ENCODE assay signal across 19 mouse cellular contexts in genomic region chrX:104017196-104017595, GRCm38 (mm10). TPM values are rescaled to one million over a fixed set of nuclear protein-coding genes. Genes with fewer than 3 reads are reported as not detected.
A peak's percentile ranks its signal among the peaks of the same experiment; 100 is the strongest.
DNase-seq lines count a peak whose midpoint lies in the region; ATAC-seq and TF ChIP-seq lines count a peak whose summit lies in the region.
"Had no signal": no experiment of that assay in that cellular context is flagged by ENCODE, and none has a peak within 500 bp of the region (broad histone marks: within the 10 kb centered on the region; RNA-seq: fewer than 3 reads in every experiment).

No protein-coding gene starts in this region.

- no peak for TF ChIP-seq CTCF in kidney, postnatal 0 days (IDR thresholded peaks at IDR 0.05; ENCODE audit: low read depth)

- H3K27me3 ChIP-seq in kidney, postnatal 0 days (ENCODE audit: insufficient read depth, low read length), result no peaks in the 10 kb centered on the region
- peaks cover 4% of the 10 kb centered on the region; the same call in 1 of the 2 replicates for H3K27me3 ChIP-seq in kidney, embryonic 16.5 days (ENCODE audit: insufficient read depth, low read length)
- peaks cover 64% of the 10 kb centered on the region for H3K27me3 ChIP-seq in hindbrain, embryonic 10.5 days (ENCODE audit: insufficient read depth, poor library complexity, severe bottlenecking)

- H3K9ac ChIP-seq in kidney, postnatal 0 days (ENCODE audit: low read depth, low read length), result no peak overlapping the region
- H3K9ac ChIP-seq in kidney, embryonic 16.5 days (replicated peaks; ENCODE audit: low read length), result no peak overlapping the region
- H3K9ac ChIP-seq: heart, embryonic 12.5 days; hindbrain, embryonic 15.5 days; liver, embryonic 12.5 days; midbrain, embryonic 15.5 days had no signal

- no peaks in the 10 kb centered on the region for H3K4me1 ChIP-seq in kidney, postnatal 0 days (replicated peaks; ENCODE audit: insufficient read depth, low read length)
- no peaks in the 10 kb centered on the region for H3K4me1 ChIP-seq in kidney, embryonic 16.5 days (ENCODE audit: insufficient read depth, low read length)
- H3K4me1 ChIP-seq in hindbrain, embryonic 10.5 days (replicated peaks), result no peaks in the 10 kb centered on the region
- H3K4me1 ChIP-seq: heart, embryonic 12.5 days; hindbrain, embryonic 15.5 days; limb, embryonic 10.5 days; liver, embryonic 12.5 days; midbrain, embryonic 15.5 days had no signal

- ATAC-seq in kidney, postnatal 0 days (replicated peaks; ENCODE audit: low FRiP score, low read depth), result no peak
- no peak for ATAC-seq in kidney, embryonic 16.5 days (ENCODE audit: low FRiP score, low TSS enrichment)
- ATAC-seq: intestine, embryonic 16.5 days; liver, embryonic 12.5 days; midbrain, embryonic 15.5 days had no signal

- no peak overlapping the region for H3K4me3 ChIP-seq in kidney, postnatal 0 days (replicated peaks; ENCODE audit: low read depth, low read length)
- no peak overlapping the region for H3K4me3 ChIP-seq in kidney, embryonic 16.5 days (ENCODE audit: low read length)
- no peak overlapping the region for H3K4me3 ChIP-seq in hindbrain, embryonic 10.5 days
- H3K4me3 ChIP-seq: heart, embryonic 12.5 days; hindbrain, embryonic 15.5 days; limb, embryonic 10.5 days; liver, embryonic 12.5 days; midbrain, embryonic 15.5 days had no signal

- no peak overlapping the region for H3K4me2 ChIP-seq in kidney, postnatal 0 days (ENCODE audit: low read length)
- no peak overlapping the region for H3K4me2 ChIP-seq in kidney, embryonic 16.5 days (replicated peaks; ENCODE audit: low read depth, low read length)
- H3K4me2 ChIP-seq: heart, embryonic 12.5 days; hindbrain, embryonic 15.5 days; liver, embryonic 12.5 days; midbrain, embryonic 15.5 days had no signal

- no peak overlapping the region for H3K27ac ChIP-seq in kidney, postnatal 0 days
- no peak overlapping the region for H3K27ac ChIP-seq in kidney, embryonic 16.5 days (ENCODE audit: low read length)
- no peak overlapping the region for H3K27ac ChIP-seq in hindbrain, embryonic 10.5 days
- H3K27ac ChIP-seq: hindbrain, embryonic 15.5 days; limb, embryonic 10.5 days; liver, embryonic 12.5 days; midbrain, embryonic 15.5 days had no signal

- H3K9me3 ChIP-seq in kidney, postnatal 0 days (replicated peaks; ENCODE audit: low read length), result no peaks in the 10 kb centered on the region
- H3K9me3 ChIP-seq in kidney, embryonic 16.5 days (ENCODE audit: low read length), result no peaks in the 10 kb centered on the region
- no peaks in the 10 kb centered on the region for H3K9me3 ChIP-seq in hindbrain, embryonic 10.5 days
- H3K9me3 ChIP-seq: heart, embryonic 12.5 days; hindbrain, embryonic 15.5 days; limb, embryonic 10.5 days; liver, embryonic 12.5 days; midbrain, embryonic 15.5 days had no signal

- DNase-seq in kidney, postnatal 0 days (ENCODE audit: low spot score), result peak; percentile 1
- DNase-seq in adrenal gland, adult 2 months, result peak; percentile 61
- peak; percentile 6 for DNase-seq in brain, adult 2 months (ENCODE audit: low read depth, low spot score)
- DNase-seq in lung, postnatal 10 days, result peak; percentile 3
- no peak for DNase-seq in gastrocnemius, adult 18-20 months (ENCODE audit: low spot score)
- DNase-seq in layer of hippocampus, adult 8-10 months (ENCODE audit: low spot score in 2 of 2), result no peak
- DNase-seq in hindbrain, embryonic 10.5 days (ENCODE audit: low spot score), result no peak
- DNase-seq: B cell, adult 2 months; cerebellum, adult 2 months; kidney, postnatal 25 days; spleen, adult 18-20 months; thymus, postnatal 36 days had no signal

- H3K36me3 ChIP-seq in kidney, postnatal 0 days (ENCODE audit: insufficient read depth, low read length), result no peaks in the 10 kb centered on the region
- H3K36me3 ChIP-seq in kidney, embryonic 16.5 days (ENCODE audit: insufficient read depth, low read length), result no peaks in the 10 kb centered on the region
- no peaks in the 10 kb centered on the region for H3K36me3 ChIP-seq in hindbrain, embryonic 10.5 days
- H3K36me3 ChIP-seq: heart, embryonic 12.5 days; hindbrain, embryonic 15.5 days; limb, embryonic 10.5 days; liver, embryonic 12.5 days; midbrain, embryonic 15.5 days had no signal

- WGBS in kidney, postnatal 0 days, result 40% methylated on average over 1 of the region's 1 CpGs
- 38% methylated on average over 1 of the region's 1 CpGs for WGBS in kidney, embryonic 16.5 days
- WGBS in hindbrain, embryonic 10.5 days, result 79% methylated on average over 1 of the region's 1 CpGs

RNA-seq across cellular contexts. Expression of gene Rlim, which starts 36.1 kb away (rescaled TPM):
- 19.1 and 21.0 TPM in 2 replicates for polyA plus RNA-seq in kidney, postnatal 0 days (2015; fragmentation: Nextera tagmentation; extraction: Ambion mirVana)
- polyA plus RNA-seq in kidney, embryonic 16.5 days (2015; fragmentation: Nextera tagmentation; extraction: Ambion mirVana), result 34.2 and 38.9 TPM in 2 replicates
- total RNA-seq in adrenal gland, adult 2 months (2021), result 10 to 100 TPM; 49.1 to 55.4 TPM
- 0.99 and 1.3 TPM in 2 replicates for polyA plus RNA-seq in adrenal gland, adult 2 months (2012; rRNA removed)
- 10 to 100 TPM; 16.9 to 20.3 TPM for total RNA-seq in gastrocnemius, adult 18-20 months (2021)
- total RNA-seq in layer of hippocampus, adult 8-10 months (2022), result 10 to 100 TPM; 46.5 to 58.4 (median 55.5) TPM
- 27.5 and 37.0 TPM in 2 replicates for polyA plus RNA-seq in hindbrain, embryonic 10.5 days (2016; fragmentation: Nextera tagmentation; extraction: Ambion mirVana)

Comparison
In these comparisons a context has a peak if more than half of its experiments do, and no peak if none do; other contexts are left out.
1. DNase-seq: peak in kidney, postnatal 0 days (single experiment), adrenal gland, adult 2 months (single experiment), brain, adult 2 months (single experiment) and lung, postnatal 10 days (single experiment); none in gastrocnemius, adult 18-20 months (single experiment), layer of hippocampus, adult 8-10 months (0 of 2) and hindbrain, embryonic 10.5 days (single experiment).